Mouse (Mus musculus): ENCODE data around the gene D630045J12Rik. TPM values are rescaled to one million over a fixed set of nuclear protein-coding genes. Genes with fewer than 3 reads are reported as not detected.
A peak's percentile ranks its signal among the peaks of the same experiment; 100 is the strongest.

The D630045J12Rik gene
- polyA plus RNA-seq, 1 experiment from 2014 or later = 6.2 TPM

- no peak overlapping the region for H3K27ac ChIP-seq (replicated peaks)
- H3K9ac ChIP-seq = no peak overlapping the region
- H3K4me3 ChIP-seq (replicated peaks) = no peak overlapping the region
- no peak for ATAC-seq (ENCODE audit: insufficient number of reproducible peaks, low FRiP score, low TSS enrichment, low read depth)
- H3K27me3 ChIP-seq = no peaks in the 10 kb centered on the region
- H3K36me3 ChIP-seq = peaks cover 37% of the 10 kb centered on the region
- no peaks in the 10 kb centered on the region for H3K9me3 ChIP-seq (replicated peaks)
- H3K4me2 ChIP-seq (replicated peaks) = no peak overlapping the region
- H3K4me1 ChIP-seq = 0 out of 2 replicates have a peak, but pooled peaks cover 3% of the 10 kb centered on the region
- 96% methylated on average over 5 of the region's 5 CpGs for WGBS
These were observed 123.9 kb downstream of the D630045J12Rik start for GRCm38 (mm10) chr6:38129883-38130282.

DNA sequence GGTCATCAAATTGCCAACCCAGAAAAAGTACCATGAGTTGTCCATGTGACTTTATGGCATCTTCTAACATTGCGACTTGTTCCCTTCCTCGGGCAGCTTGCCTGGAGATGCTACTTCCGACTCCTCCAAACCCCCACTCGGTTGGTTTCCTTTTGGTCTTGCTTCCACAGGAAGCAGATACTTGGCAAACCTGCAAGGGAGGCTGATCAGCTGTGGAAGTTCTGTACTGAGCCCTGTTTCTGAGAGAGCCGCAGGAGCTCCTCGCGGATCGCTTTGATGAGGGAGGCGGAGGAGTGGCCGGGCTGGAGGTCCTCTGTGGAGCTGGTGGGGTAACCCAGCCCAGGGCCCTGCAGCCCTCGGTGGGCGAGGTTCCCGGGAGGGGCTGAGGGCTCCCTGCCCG lies 125.7 kb downstream of the D630045J12Rik start:
- Histone ChIP-seq H3K4me2 (replicated peaks) (no peak overlapping the region), H3K4me1 (0 out of 2 replicates have a peak, but pooled peaks cover 3% of the 10 kb centered on the region), H3K27me3 (no peaks in the 10 kb centered on the region), H3K9ac (no peak overlapping the region), H3K36me3 (peaks cover 34% of the 10 kb centered on the region), H3K4me3 (replicated peaks) (no peak overlapping the region), H3K9me3 (replicated peaks) (no peaks in the 10 kb centered on the region), H3K27ac (replicated peaks) (no peak overlapping the region)
- WGBS = 87% methylated on average over 14 of the region's 14 CpGs
- no peak for ATAC-seq (ENCODE audit: insufficient number of reproducible peaks, low FRiP score, low TSS enrichment, low read depth)

DNA sequence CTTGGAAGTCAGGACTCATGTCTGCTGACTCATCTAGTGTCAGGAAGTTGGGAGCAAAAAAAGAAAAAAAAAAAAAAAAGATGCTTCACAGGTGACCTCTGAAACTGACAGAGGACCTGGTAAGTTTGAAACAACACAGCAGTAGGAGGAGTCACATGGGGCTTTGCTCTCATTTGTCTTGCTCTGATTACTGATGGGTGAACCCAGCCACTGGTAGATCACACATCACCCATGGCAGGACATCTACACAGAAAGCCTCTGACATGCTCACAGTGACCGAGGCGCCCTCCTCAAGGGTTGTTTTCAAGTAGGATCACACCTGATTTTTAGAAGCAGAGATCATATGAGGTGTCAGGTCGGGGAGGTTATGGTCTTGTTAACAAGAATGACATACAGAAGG lies 128.3 kb downstream of the D630045J12Rik start:
- no peaks in the 10 kb centered on the region for H3K9me3 ChIP-seq (replicated peaks)
- H3K27me3 ChIP-seq = no peaks in the 10 kb centered on the region
- no peak for ATAC-seq (ENCODE audit: insufficient number of reproducible peaks, low FRiP score, low TSS enrichment, low read depth)
- no peaks in the 10 kb centered on the region for H3K4me1 ChIP-seq
- H3K27ac ChIP-seq (replicated peaks) = no peak overlapping the region
- H3K4me2 ChIP-seq (replicated peaks) = no peak overlapping the region
- no peak overlapping the region for H3K9ac ChIP-seq
- WGBS = 95% methylated on average over 3 of the region's 3 CpGs
- no peak overlapping the region for H3K4me3 ChIP-seq (replicated peaks)
- H3K36me3 ChIP-seq = peaks cover 31% of the 10 kb centered on the region

GRCm38 (mm10) chr6:38124882-38125281 lies 128.9 kb downstream of the D630045J12Rik start:
- no peaks in the 10 kb centered on the region for H3K27me3 ChIP-seq
- no peak overlapping the region for H3K4me2 ChIP-seq (replicated peaks)
- H3K9ac ChIP-seq = no peak overlapping the region
- peaks cover 26% of the 10 kb centered on the region; the same call in 1 of the 2 replicates for H3K36me3 ChIP-seq
- H3K9me3 ChIP-seq (replicated peaks) = no peaks in the 10 kb centered on the region
- H3K27ac ChIP-seq (replicated peaks) = peak overlapping the region; percentile 41; the same call in 1 of the 2 replicates
- ATAC-seq (ENCODE audit: insufficient number of reproducible peaks, low FRiP score, low TSS enrichment, low read depth) = no peak
- WGBS = 94% methylated on average over 5 of the region's 5 CpGs
- H3K4me1 ChIP-seq = no peaks in the 10 kb centered on the region
- no peak overlapping the region for H3K4me3 ChIP-seq (replicated peaks)

DNA sequence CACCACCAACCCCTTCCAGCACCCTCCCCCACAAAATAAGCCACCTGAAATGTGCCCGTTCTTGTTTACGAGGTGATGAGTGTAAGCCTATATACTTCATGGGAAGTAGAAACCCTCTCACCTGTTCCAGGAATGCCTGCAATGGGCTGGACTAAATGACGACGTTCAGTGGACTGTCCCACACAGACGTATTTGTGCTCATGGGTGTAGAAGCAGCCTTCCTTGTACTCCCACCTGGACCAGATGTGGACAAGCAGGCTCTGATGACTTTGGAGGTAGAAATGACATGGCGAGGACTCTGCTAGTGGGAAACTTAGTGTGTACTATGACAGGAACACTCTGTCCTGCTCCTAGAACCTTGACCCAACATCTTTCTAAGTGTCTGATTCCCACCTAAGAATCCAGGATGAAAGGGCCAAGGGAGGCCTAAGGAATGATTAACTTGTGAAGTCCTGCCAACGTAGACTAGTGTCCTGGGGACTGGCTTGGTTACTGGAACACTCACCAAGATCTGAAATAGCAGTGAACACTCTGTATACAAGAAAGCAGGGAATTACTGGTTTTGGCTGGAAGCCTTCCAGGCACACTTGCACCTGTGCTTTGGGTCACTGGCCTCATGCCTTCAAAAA lies 129.5 kb downstream of the D630045J12Rik start, which contains the start of gene Atp6v0a4:
Gene Atp6v0a4 (minus strand): TSS at position 380 of the 629 bp plus-strand sequence.
- no peak within 1 kb of the TSS for H3K9ac ChIP-seq
- no peaks in the 10 kb centered on the region for H3K9me3 ChIP-seq (replicated peaks)
- H3K4me1 ChIP-seq = no peaks in the 10 kb centered on the region
- 71% methylated on average over 7 of the region's 7 CpGs for WGBS
- ATAC-seq (ENCODE audit: insufficient number of reproducible peaks, low FRiP score, low TSS enrichment, low read depth) = peak; percentile 74
- H3K4me2 ChIP-seq (replicated peaks) = no peak within 1 kb of the TSS
- peaks cover 24% of the 10 kb centered on the region; the same call in 1 of the 2 replicates for H3K36me3 ChIP-seq
- no peaks in the 10 kb centered on the region for H3K27me3 ChIP-seq
- no peak within 1 kb of the TSS for H3K4me3 ChIP-seq (replicated peaks)
- peak within 1 kb of the TSS; percentile 41 for H3K27ac ChIP-seq (replicated peaks)

DNA sequence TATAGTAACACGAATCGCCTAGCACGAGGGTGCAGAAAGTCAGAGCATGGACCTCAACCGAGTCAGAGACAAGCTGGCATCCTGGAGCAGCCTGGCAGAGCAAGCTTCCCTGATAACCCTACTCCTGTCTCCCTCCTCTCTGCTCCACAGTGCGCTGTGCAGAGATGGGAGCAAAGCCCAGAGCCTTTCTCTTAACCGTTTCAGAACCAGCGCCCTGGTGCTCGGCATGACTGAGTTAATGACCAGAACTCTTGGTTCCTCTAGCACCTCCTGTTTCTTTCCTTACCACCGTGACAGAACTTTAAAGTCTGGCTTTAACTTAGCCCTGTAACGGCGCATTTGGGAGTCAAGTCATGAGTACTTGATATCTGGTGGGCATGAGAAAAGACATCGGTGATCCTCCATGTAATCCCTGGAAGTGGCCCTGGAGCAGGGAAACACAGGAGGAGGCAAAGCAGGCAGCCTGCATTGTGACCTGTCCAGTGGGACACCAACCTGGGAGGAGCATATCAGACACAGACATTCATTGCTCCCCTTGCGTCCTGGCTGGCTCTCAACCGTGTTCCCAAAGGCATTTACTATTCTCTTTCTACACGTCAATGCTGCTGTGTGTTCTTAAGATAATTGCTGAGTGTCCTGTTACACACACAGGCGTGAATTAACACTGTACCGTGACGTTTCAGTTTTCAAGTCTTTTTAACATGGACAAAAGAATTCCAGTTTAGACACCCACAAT lies 130.2 kb downstream of the D630045J12Rik start:
- no peak overlapping the region for H3K9ac ChIP-seq
- no peak overlapping the region for H3K4me3 ChIP-seq (replicated peaks)
- WGBS = 60% methylated on average over 18 of the region's 18 CpGs
- H3K27ac ChIP-seq (replicated peaks) = peak overlapping the region; percentile 18
- no peak overlapping the region for H3K4me2 ChIP-seq (replicated peaks)
- no peaks in the 10 kb centered on the region for H3K4me1 ChIP-seq
- H3K27me3 ChIP-seq = no peaks in the 10 kb centered on the region
- H3K9me3 ChIP-seq (replicated peaks) = no peaks in the 10 kb centered on the region
- ATAC-seq (ENCODE audit: insufficient number of reproducible peaks, low FRiP score, low TSS enrichment, low read depth) = peak; percentile 61
- H3K36me3 ChIP-seq = peaks cover 22% of the 10 kb centered on the region; the same call in 1 of the 2 replicates

DNA sequence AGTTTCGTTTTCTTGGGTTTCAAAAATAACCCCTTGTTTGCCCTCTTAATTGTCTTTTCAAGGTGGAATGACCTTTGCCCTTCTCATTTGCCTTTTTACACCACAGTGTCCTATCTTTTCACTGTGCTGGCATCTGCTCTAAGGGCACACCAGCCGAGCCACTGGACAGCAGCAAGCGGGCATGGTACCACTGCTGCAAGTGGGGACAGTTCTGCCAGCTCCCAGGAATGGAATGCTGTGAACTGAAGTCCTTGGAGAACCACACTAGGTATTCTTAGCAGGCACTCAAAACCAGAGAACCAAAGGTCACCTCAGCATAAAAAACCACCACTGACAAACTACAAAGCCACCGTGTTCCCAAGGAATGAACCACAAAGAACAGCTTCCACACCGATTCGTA lies 131.0 kb downstream of the D630045J12Rik start:
- H3K27ac ChIP-seq (replicated peaks) = no peak overlapping the region
- H3K4me1 ChIP-seq = no peaks in the 10 kb centered on the region
- ATAC-seq (ENCODE audit: insufficient number of reproducible peaks, low FRiP score, low TSS enrichment, low read depth) = no peak
- H3K4me2 ChIP-seq (replicated peaks) = no peak overlapping the region
- 65% methylated on average over 6 of the region's 6 CpGs for WGBS
- H3K9ac ChIP-seq = no peak overlapping the region
- no peak overlapping the region for H3K4me3 ChIP-seq (replicated peaks)
- H3K27me3 ChIP-seq = no peaks in the 10 kb centered on the region
- H3K36me3 ChIP-seq = peaks cover 15% of the 10 kb centered on the region; the same call in 1 of the 2 replicates
- no peaks in the 10 kb centered on the region for H3K9me3 ChIP-seq (replicated peaks)

DNA sequence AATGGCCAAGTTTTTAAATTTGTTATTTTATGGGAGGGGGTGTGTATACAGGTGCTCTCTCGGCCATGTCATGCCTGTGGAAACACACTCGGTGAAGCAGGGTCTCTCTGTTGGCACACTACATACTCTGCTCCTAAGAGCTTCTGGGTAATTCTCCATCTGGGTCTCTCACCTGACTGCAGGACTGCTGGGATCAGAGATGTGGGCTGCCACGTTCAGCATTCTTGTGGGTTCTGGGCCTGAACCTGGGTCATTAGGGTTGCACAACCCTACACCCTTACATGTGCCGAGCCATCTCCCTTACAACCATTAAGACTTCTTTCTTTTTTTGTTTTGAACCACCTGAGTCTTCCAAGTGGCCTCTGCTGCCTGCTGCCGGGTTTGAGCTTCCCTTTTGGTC lies 132.0 kb downstream of the D630045J12Rik start:
- Histone ChIP-seq H3K36me3 (0 out of 2 replicates have a peak, but pooled peaks cover 7% of the 10 kb centered on the region), H3K4me2 (replicated peaks) (no peak overlapping the region), H3K9me3 (replicated peaks) (no peaks in the 10 kb centered on the region), H3K27me3 (no peaks in the 10 kb centered on the region), H3K27ac (replicated peaks) (no peak overlapping the region), H3K9ac (no peak overlapping the region), H3K4me1 (no peaks in the 10 kb centered on the region), H3K4me3 (replicated peaks) (no peak overlapping the region)
- 73% methylated on average over 5 of the region's 5 CpGs for WGBS
- ATAC-seq (ENCODE audit: insufficient number of reproducible peaks, low FRiP score, low TSS enrichment, low read depth) = no peak

DNA sequence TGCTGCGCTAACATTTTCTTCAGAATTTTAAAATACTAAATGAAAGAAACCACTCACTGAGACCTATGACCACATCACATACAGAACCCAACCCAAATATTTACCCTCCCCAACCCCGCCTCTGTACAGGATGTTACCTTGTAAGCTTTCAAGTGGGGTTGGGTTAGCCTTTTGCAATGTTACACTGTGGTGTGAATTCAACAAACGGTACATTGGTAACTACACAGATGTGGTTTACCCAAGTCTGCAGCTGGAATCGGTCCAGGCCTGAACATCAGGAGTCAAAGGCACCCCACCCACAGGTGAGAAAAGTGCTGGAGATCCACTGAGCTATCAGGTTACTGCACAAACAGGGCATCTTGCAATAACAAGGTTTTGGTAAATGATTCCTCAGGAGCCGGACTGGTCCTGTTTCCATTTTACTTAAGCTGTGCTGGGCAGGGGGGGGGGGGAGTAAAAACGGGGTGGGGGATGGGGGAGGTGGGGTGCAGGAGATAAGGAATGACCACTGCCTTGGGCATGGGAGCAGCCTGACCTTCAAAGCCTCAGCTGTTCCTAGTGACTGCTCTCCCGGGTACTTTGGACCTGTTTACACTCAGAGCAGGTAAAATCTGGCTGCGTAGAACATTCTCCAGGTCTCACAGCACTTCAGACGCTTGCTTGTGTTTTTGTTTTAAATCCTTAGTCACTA lies 133.0 kb downstream of the D630045J12Rik start:
- no peak overlapping the region for H3K9ac ChIP-seq
- ATAC-seq (ENCODE audit: insufficient number of reproducible peaks, low FRiP score, low TSS enrichment, low read depth) = peak; percentile 51; the same call in 1 of the 2 replicates
- no peaks in the 10 kb centered on the region for H3K27me3 ChIP-seq
- H3K4me3 ChIP-seq (replicated peaks) = no peak overlapping the region
- no peaks in the 10 kb centered on the region for H3K9me3 ChIP-seq (replicated peaks)
- WGBS = 42% methylated on average over 9 of the region's 9 CpGs
- no peaks in the 10 kb centered on the region for H3K4me1 ChIP-seq
- 0 out of 2 replicates have a peak, but pooled peaks cover 3% of the 10 kb centered on the region for H3K36me3 ChIP-seq
- no peak overlapping the region for H3K4me2 ChIP-seq (replicated peaks)
- no peak overlapping the region for H3K27ac ChIP-seq (replicated peaks)

DNA sequence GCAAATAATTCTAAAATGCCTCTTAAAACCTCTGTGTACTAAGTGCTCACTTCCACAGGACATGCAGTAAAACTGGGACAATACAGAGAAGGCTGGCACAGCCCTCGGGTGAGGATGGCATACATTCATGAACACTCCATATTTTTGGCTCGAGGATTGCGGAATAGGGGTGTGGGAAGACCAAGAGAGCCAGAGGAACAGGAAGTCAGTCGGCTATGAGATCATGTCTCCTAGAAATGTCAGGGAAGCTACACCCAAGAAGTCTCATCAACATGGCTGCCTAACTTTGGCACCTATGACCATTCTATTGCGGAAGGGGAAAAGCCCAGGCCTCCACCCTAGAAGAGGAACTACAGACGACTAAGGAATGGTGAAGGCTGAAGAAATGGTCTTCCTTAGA lies 135.5 kb downstream of the D630045J12Rik start:
- no peak for ATAC-seq (ENCODE audit: insufficient number of reproducible peaks, low FRiP score, low TSS enrichment, low read depth)
- H3K27ac ChIP-seq (replicated peaks) = no peak overlapping the region
- H3K4me1 ChIP-seq = no peaks in the 10 kb centered on the region
- H3K27me3 ChIP-seq = no peaks in the 10 kb centered on the region
- no peak overlapping the region for H3K4me3 ChIP-seq (replicated peaks)
- 89% methylated on average over 6 of the region's 6 CpGs for WGBS
- H3K9ac ChIP-seq = no peak overlapping the region
- no peaks in the 10 kb centered on the region for H3K9me3 ChIP-seq (replicated peaks)
- no peaks in the 10 kb centered on the region for H3K36me3 ChIP-seq
- no peak overlapping the region for H3K4me2 ChIP-seq (replicated peaks)

DNA sequence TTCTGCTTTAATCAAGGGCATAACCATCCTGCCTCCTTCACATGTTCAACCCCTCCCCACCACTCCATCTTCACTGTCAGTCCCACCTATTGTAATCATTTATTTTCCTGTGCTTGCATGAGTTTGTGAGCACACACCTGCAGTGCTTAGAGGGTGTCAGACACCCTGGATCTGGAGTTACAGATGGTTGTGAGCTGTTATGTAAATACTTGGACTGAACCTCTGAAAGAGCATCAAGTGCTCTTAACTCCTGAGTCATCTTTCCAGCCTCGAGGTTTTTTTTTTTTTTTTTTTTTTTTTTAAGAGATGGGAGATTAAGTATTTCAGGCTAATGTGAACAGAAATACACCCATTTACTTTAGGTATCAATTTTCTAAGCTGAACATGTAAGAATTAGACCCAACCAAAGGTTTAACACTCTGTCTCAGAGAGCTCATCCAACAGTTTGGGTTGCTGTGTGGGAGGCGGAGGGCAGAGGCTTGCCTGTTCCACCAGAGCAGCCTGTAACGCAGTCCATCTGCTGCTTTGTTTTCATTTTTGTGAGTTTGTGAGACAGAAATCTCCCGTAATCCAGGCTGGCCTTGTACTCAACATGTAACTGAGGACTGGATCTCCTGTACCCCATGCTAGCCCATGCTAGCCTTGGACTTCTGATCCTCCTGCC lies 137.6 kb downstream of the D630045J12Rik start:
- Histone ChIP-seq H3K27me3 (no peaks in the 10 kb centered on the region), H3K9me3 (replicated peaks) (no peaks in the 10 kb centered on the region), H3K27ac (replicated peaks) (no peak overlapping the region), H3K4me2 (replicated peaks) (no peak overlapping the region), H3K36me3 (no peaks in the 10 kb centered on the region), H3K9ac (no peak overlapping the region), H3K4me3 (replicated peaks) (no peak overlapping the region), H3K4me1 (no peaks in the 10 kb centered on the region)
- no peak for ATAC-seq (ENCODE audit: insufficient number of reproducible peaks, low FRiP score, low TSS enrichment, low read depth)
- 22% methylated on average over 4 of the region's 4 CpGs for WGBS
